ENCODE assay signal across 8 mouse cellular contexts in the genomic region with DNA sequence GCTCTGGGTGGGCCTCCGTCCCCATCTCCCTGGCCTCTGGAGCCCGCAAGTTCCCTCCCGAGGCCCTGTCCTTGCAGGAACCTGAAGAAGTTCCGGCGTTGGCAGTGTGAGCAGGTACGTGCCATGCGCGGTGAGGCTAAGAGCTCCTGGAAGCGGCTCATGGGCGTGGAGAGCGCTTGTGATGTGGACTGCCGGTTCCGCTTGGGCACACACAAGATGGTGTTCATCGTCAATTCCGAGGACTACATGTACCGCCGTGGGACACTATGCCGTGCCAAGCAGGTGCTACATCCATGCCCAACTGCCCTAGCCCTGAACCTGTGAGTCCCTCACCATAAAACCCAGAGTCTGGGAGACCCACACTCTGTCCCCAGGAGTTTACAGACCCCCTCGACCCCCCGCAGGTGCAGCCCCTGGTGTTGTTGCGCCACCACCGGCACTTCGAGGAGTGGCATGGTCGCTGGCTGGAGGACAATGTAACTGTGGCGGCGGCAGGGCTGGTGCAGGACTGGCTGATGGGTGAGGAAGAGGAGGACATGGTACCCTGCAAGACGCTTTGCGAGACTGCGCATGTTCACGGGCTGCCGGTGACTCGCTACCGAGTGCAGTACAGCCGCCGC. TPM values are rescaled to one million over a fixed set of nuclear protein-coding genes. Genes with fewer than 3 reads are reported as not detected.
DNase-seq lines count a peak whose midpoint lies in the region.
"Had no signal": no experiment of that assay in that cellular context is flagged by ENCODE, and none has a peak within 500 bp of the region (broad histone marks: within the 10 kb centered on the region; RNA-seq: fewer than 3 reads in every experiment).

No protein-coding gene starts in this region.

- peak; percentile 88 for DNase-seq in heart, adult 11 months
- DNase-seq in heart, adult 8-10 months (ENCODE audit: low spot score) = no peak
- peak; percentile 3 to 20 for DNase-seq in lung, postnatal 4 days
- DNase-seq in lung, postnatal 14 days = no peak
- DNase-seq in urinary bladder, postnatal 25 days (ENCODE audit: low spot score) = peak; percentile 1
- DNase-seq in urinary bladder, postnatal 14 days (ENCODE audit: low spot score) = no peak
- no peak for DNase-seq in c-Kit-positive CD71-positive TER-119-positive erythroid progenitor cells, embryonic 14.5 days (ENCODE audit: low spot score)
- DNase-seq: thymus, postnatal 25 days had no signal

RNA-seq across cellular contexts. Expression of a gene that starts 4.8 kb away (rescaled TPM):
- total RNA-seq in heart, adult 8-10 months (2022) = 1 to 10 TPM in 1 of 4 experiments, under 1 TPM in 3; 0.63 to 1.7 (median 0.76) TPM

RNA-seq across cellular contexts. Expression of a gene that starts 33.8 kb away (rescaled TPM):
- total RNA-seq in heart, adult 8-10 months (2022) = 10 to 100 TPM; 71.4 to 77.8 (median 74.3) TPM

Comparison
In these comparisons a context has a peak if more than half of its experiments do, and no peak if none do; other contexts are left out.
1. DNase-seq: peak in heart, adult 11 months (single experiment), lung, postnatal 4 days (2 of 2) and urinary bladder, postnatal 25 days (single experiment); none in heart, adult 8-10 months (single experiment), lung, postnatal 14 days (single experiment), urinary bladder, postnatal 14 days (single experiment) and c-Kit-positive CD71-positive TER-119-positive erythroid progenitor cells, embryonic 14.5 days (single experiment).